Mouse (Mus musculus) liver, embryonic 11.5 days (tissue): ENCODE results near the gene Cort. TPM values are rescaled to one million over a fixed set of nuclear protein-coding genes. Genes with fewer than 3 reads are reported as not detected.
A peak's percentile ranks its signal among the peaks of the same experiment; 100 is the strongest.

Experiments
- ATAC-seq: fragments of 200-750 bp; cut with Nextera tagmentation; replicated peaks from 2 replicates; pipeline ENCODE4 v1.8.0; 2017; ENCODE audit warnings: moderate number of reproducible peaks, mild to moderate bottlenecking, moderate TSS enrichment, moderate library complexity; ENCODE audit not compliant: low FRiP score
- DNase-seq: peaks from one replicate; pipeline ENCODE4 v3.0.0-alpha.2; 2017; ENCODE audit warnings: low spot score
- H3K27ac ChIP-seq: fragments of 300-500 bp; sonication (generic); 2 replicates; pipeline ENCODE4 v1.5.1; 2014; ENCODE audit warnings: mild to moderate bottlenecking, low read depth, low read length, control low read depth
- H3K27me3 ChIP-seq: fragments of 300-500 bp; sonication (generic); replicated peaks from 2 replicates; pipeline ENCODE4 v1.6.1; 2014; ENCODE audit warnings: low read length, mixed read lengths; ENCODE audit not compliant: control insufficient read depth, insufficient read depth
- H3K36me3 ChIP-seq: fragments of 300-500 bp; sonication (generic); 2 replicates; pipeline ENCODE4 v1.6.1; 2014; ENCODE audit warnings: mild to moderate bottlenecking, low read length, moderate library complexity, mixed read lengths; ENCODE audit not compliant: control insufficient read depth, insufficient read depth
- H3K4me1 ChIP-seq: fragments of 300-500 bp; sonication (generic); replicated peaks from 2 replicates; pipeline ENCODE4 v1.6.1; 2014; ENCODE audit warnings: low read length, mixed read lengths; ENCODE audit not compliant: control insufficient read depth, insufficient read depth
- H3K4me2 ChIP-seq: fragments of 300-500 bp; sonication (generic); 2 replicates; pipeline ENCODE4 v1.6.1; 2014; ENCODE audit warnings: mild to moderate bottlenecking, control low read depth, moderate library complexity
- H3K4me3 ChIP-seq: fragments of 300-500 bp; sonication (generic); 2 replicates; pipeline ENCODE4 v1.5.1; 2014; ENCODE audit warnings: low read depth, low read length, control low read depth
- H3K9ac ChIP-seq: fragments of 300-500 bp; sonication (generic); 2 replicates; pipeline ENCODE4 v1.6.1; 2014; ENCODE audit warnings: low read depth, low read length, control low read depth
- H3K9me3 ChIP-seq: fragments of 300-500 bp; sonication (generic); 2 replicates; pipeline ENCODE4 v1.6.1; 2016; ENCODE audit warnings: low read length, inconsistent platforms, mixed read lengths; ENCODE audit not compliant: control insufficient read depth
- WGBS: fragments of 180-500 bp; shearing (Covaris S2); extraction: QIAGEN DNeasy Blood & Tissue Kit; methylation state at CpG from one replicate; pipeline ENCODE4 v1.1.7; 2014; 5-methylcytosine and 5-hydroxymethylcytosine counted together
- polyA plus RNA-seq: library from polyadenylated mRNA; unstranded; fragments of >200 nt; fragmentation: Nextera tagmentation; extraction: Ambion mirVana; gene quantifications from 2 replicates; pipeline ENCODE4 v1.2.1, GENCODE M21; 2014

The Cort gene
- polyA plus RNA-seq, 1 experiment from 2014 or later = 0.26 TPM

DNA sequence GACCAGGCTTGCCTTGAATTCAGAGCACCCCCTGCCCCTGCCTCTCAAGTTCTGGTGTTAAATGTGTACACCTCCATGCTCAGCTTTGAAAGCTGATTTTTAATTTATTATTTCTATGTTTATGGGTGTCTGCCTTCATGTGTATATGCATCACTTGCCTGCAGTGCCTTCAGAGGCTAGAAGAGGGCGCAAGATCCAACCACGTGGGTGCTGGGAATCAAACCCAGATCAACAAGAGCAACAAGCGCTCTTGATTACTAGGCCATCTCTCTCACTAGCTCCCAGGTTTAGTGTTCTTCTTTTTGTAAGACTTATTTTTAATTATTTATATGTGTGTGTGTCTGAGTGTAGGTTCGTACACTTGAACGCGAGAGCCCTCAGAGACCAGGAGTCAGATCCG lies 28.3 kb upstream of the Cort start:
- no peak overlapping the region for H3K27ac ChIP-seq
- 96% methylated on average over 7 of the region's 7 CpGs for WGBS
- no peaks in the 10 kb centered on the region for H3K27me3 ChIP-seq
- no peak for DNase-seq
- 0 out of 2 replicates have a peak, but pooled peaks cover 2% of the 10 kb centered on the region for H3K9me3 ChIP-seq
- ATAC-seq = no peak
- no peaks in the 10 kb centered on the region; the same call in 1 of the 2 replicates for H3K4me1 ChIP-seq
- H3K4me3 ChIP-seq = no peak overlapping the region
- H3K4me2 ChIP-seq = no peak overlapping the region
- no peak overlapping the region for H3K9ac ChIP-seq
- peaks cover 76% of the 10 kb centered on the region for H3K36me3 ChIP-seq

DNA sequence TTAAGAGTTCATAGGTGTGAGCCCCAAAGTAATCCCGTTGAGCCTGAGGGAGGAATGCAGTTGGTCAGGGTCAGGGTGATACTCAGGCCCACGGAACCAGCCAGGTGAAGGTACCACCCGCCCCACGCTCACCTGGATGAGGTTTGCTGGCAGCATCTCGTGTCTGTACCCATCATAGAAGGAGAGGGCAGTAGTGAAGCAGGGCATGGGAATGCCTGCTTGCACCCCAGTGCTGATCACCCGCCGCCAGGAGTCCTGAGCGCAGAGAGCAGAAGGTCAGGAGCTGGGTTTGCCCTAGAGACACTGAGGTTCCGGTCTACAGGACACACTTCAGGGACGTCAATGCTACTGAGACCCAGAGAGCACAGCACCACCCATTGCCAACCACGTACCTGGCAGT lies 24.2 kb upstream of the Cort start:
- no peak overlapping the region for H3K27ac ChIP-seq
- ATAC-seq = no peak

DNA sequence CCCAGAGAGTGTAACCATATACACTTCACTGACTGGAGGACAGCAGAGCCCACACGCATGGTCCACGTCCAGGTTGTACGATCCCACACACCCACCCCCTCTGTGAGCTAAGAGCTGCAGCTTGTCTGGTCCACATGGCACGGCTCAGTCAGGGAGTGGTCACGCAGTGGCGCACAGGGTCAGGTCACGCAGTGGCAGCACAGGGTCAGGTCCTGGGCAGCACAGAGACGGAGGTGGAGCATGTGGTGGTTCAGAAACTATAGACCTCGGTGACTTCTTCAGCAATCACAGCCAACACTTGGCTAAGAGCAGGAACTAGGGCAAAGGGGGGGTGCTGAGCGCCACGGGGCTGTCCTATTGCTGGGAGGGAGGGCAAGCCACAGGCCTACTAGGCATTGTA lies 23.7 kb upstream of the Cort start:
- H3K4me2 ChIP-seq = no peak overlapping the region
- H3K9me3 ChIP-seq = 0 out of 2 replicates have a peak, but pooled peaks cover 2% of the 10 kb centered on the region
- no peak overlapping the region for H3K4me3 ChIP-seq
- WGBS = 78% methylated on average over 11 of the region's 11 CpGs
- no peak overlapping the region for H3K9ac ChIP-seq
- H3K27me3 ChIP-seq = no peaks in the 10 kb centered on the region
- no peak for DNase-seq
- peaks cover 9% of the 10 kb centered on the region for H3K4me1 ChIP-seq
- peaks cover 41% of the 10 kb centered on the region for H3K36me3 ChIP-seq
- 0 out of 2 replicates have a peak, but pooled peaks have one; percentile 19 for ATAC-seq
- H3K27ac ChIP-seq = peak overlapping the region; percentile 42

More for the DNA sequence above, 24.2 kb upstream of the Cort start:
- Histone ChIP-seq H3K9me3 (0 out of 2 replicates have a peak, but pooled peaks cover 2% of the 10 kb centered on the region), H3K4me3 (no peak overlapping the region), H3K9ac (no peak overlapping the region), H3K4me2 (no peak overlapping the region), H3K4me1 (peaks cover 9% of the 10 kb centered on the region), H3K36me3 (peaks cover 46% of the 10 kb centered on the region), H3K27me3 (no peaks in the 10 kb centered on the region)
- DNase-seq = no peak
- WGBS = 91% methylated on average over 11 of the region's 11 CpGs

DNA sequence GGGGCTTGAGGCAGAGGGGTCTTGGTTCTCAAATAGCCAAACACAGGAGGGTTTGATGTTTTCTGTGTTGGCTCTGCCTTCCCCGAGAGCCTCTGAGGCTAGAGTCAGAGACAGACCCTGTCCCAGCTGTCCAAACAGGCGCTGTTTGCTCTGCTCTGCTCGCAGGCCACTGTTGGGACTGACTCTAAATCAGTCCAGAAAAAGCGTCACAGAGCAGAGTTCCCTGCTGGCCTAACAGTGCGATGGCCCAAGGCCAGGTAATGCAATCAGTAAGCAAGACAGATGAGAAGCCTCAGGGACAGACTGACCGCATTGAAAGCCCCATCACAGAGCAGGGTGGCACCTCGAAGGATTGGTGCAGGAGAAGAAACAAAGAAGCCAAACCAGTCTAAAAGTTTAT lies 23.0 kb upstream of the Cort start:
- DNase-seq = no peak
- H3K4me1 ChIP-seq = peaks cover 9% of the 10 kb centered on the region
- H3K4me2 ChIP-seq = no peak overlapping the region
- H3K27ac ChIP-seq = peak overlapping the region; percentile 42; the same call in 1 of the 2 replicates
- H3K4me3 ChIP-seq = no peak overlapping the region
- peaks cover 36% of the 10 kb centered on the region for H3K36me3 ChIP-seq
- no peaks in the 10 kb centered on the region for H3K27me3 ChIP-seq
- H3K9me3 ChIP-seq = no peaks in the 10 kb centered on the region
- H3K9ac ChIP-seq = no peak overlapping the region
- WGBS = 74% methylated on average over 7 of the region's 7 CpGs
- ATAC-seq = 0 out of 2 replicates have a peak, but pooled peaks have one; percentile 39

DNA sequence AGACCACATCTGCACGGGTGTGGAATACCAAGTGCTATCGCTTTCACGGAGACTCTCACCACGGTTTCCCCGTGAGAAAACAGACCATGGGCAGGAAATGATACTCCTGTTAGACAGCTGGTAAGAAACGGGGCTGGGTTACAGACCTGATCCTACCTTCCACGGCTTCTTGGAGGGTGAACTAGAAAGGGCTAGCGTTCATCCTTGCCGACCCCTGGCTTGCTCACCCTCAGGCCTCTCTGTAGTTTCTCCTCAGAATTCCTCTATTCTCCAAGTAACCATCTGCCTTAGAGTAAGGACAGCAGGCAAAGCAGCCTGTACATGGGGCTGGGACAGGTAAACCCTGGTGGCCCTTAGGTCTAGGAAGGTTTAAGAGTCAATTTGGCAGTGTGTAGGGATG lies 22.6 kb upstream of the Cort start:
- Histone ChIP-seq H3K36me3 (peaks cover 36% of the 10 kb centered on the region), H3K27ac (peak overlapping the region; percentile 42; the same call in 1 of the 2 replicates), H3K4me1 (peaks cover 9% of the 10 kb centered on the region), H3K4me2 (no peak overlapping the region), H3K9ac (no peak overlapping the region), H3K9me3 (no peaks in the 10 kb centered on the region), H3K27me3 (no peaks in the 10 kb centered on the region), H3K4me3 (no peak overlapping the region)
- 78% methylated on average over 9 of the region's 9 CpGs for WGBS
- ATAC-seq = no peak
- DNase-seq = no peak

DNA sequence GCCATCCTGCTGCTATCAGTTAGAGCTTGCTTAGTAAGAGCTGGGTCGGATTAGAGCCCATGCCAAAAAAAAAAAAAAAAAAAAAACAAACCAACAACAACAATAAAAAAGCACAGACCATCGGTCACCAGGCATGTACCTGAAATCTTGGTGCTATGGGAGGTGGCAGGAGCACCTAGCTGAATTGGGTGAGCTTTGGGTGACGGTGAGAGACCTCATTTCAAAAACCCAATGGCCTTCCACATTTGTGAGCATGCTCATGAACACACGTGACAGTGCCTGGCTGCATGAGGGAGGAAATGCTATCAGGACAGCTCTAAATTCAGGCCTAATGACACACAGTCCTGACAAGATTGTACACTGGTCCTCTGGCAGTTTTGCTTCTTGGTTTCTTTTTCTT lies 21.5 kb upstream of the Cort start:
- Histone ChIP-seq H3K9me3 (no peaks in the 10 kb centered on the region), H3K4me2 (no peak overlapping the region), H3K36me3 (peaks cover 27% of the 10 kb centered on the region), H3K4me3 (no peak overlapping the region), H3K9ac (no peak overlapping the region), H3K27ac (no peak overlapping the region), H3K4me1 (peaks cover 9% of the 10 kb centered on the region), H3K27me3 (no peaks in the 10 kb centered on the region; the same call in 1 of the 2 replicates)
- ATAC-seq (no peak), DNase-seq (no peak)
- WGBS = 63% methylated on average over 4 of the region's 4 CpGs

DNA sequence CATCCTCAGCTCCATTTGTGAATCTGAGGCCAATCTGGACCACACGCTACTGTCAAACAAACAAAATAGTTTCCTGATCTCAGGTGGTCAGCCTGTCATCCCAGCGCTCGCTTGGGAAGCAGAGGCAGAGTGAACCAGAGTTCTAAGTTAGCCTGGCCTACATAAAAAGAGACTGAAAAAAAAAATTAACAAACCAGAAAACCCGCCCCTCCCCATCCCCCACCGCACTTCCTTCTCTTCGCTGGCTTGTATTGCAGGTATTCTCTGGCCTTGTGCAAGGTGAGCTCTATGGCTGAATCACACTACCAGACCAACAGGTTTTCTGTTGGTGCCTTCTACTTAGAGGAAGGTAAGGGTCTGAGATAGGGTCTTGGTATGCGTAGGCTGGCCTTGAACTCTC lies 21.0 kb upstream of the Cort start:
- ATAC-seq = no peak
- Histone ChIP-seq H3K4me3 (no peak overlapping the region), H3K9me3 (no peaks in the 10 kb centered on the region), H3K4me1 (peaks cover 9% of the 10 kb centered on the region), H3K36me3 (peaks cover 21% of the 10 kb centered on the region), H3K27ac (no peak overlapping the region), H3K9ac (no peak overlapping the region), H3K4me2 (no peak overlapping the region), H3K27me3 (no peaks in the 10 kb centered on the region; the same call in 1 of the 2 replicates)
- no peak for DNase-seq
- WGBS = 67% methylated on average over 7 of the region's 7 CpGs

DNA sequence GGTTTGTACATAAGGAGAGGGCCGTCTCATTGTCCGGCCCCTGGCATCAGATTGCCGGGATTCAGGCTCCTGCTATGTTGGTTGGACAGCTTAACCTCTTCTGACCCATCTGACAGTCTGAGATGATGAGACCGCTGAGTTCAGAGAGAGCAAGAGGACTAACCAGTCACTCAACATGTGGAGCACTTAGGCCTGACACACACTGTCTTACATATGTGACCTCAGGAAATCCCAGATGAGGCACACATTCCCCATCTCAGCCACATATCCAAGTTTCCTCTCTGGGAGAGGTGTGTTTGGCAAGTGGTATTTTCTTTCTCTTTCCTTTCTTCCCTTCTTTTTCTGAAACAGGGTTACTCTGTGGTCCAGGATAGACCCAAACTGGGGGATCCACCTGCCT lies 18.6 kb upstream of the Cort start:
- 85% methylated on average over 4 of the region's 4 CpGs for WGBS
- H3K9ac ChIP-seq = no peak overlapping the region
- H3K9me3 ChIP-seq = no peaks in the 10 kb centered on the region
- peaks cover 9% of the 10 kb centered on the region for H3K4me1 ChIP-seq
- DNase-seq (no peak), ATAC-seq (no peak)
- no peak overlapping the region for H3K4me2 ChIP-seq
- peaks cover 3% of the 10 kb centered on the region; the same call in 1 of the 2 replicates for H3K36me3 ChIP-seq
- no peaks in the 10 kb centered on the region; the same call in 1 of the 2 replicates for H3K27me3 ChIP-seq
- no peak overlapping the region for H3K27ac ChIP-seq
- H3K4me3 ChIP-seq = no peak overlapping the region

DNA sequence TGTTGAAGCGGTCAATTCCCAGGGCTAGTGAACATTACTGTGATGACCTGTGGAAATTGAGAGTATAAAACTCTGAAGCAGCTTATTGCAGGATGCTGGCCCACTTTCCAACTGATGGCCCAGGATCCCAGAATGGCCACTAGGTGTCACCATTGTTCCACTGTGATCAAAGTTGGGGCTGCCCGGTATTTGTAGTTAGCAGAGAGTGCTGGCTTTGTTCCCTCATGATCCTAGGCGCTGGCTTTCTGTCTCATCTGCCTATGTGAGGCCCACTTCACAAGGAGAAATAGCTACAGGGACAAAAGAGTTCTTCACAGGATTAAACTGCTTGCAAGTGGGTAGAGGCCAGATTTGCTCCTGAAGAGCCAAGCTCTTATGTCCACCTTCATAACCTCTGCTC lies 17.9 kb upstream of the Cort start:
- H3K4me2 ChIP-seq = no peak overlapping the region
- peaks cover 9% of the 10 kb centered on the region for H3K4me1 ChIP-seq
- H3K4me3 ChIP-seq = no peak overlapping the region
- DNase-seq = peak; percentile 71
- no peak overlapping the region for H3K27ac ChIP-seq
- WGBS = 6% methylated on average over 3 of the region's 3 CpGs
- H3K9me3 ChIP-seq = no peaks in the 10 kb centered on the region
- peak; percentile 61 for ATAC-seq
- H3K9ac ChIP-seq = no peak overlapping the region
- H3K36me3 ChIP-seq = no peaks in the 10 kb centered on the region
- no peaks in the 10 kb centered on the region; the same call in 1 of the 2 replicates for H3K27me3 ChIP-seq
